Mouse (Mus musculus): ENCODE results near the gene Cyfip2.
"Not testable (repeated sequence)": the region's sequence is repeated elsewhere in the genome, so short reads cannot be mapped to it uniquely, and the experiment has no call there.

The Cyfip2 gene

DNA sequence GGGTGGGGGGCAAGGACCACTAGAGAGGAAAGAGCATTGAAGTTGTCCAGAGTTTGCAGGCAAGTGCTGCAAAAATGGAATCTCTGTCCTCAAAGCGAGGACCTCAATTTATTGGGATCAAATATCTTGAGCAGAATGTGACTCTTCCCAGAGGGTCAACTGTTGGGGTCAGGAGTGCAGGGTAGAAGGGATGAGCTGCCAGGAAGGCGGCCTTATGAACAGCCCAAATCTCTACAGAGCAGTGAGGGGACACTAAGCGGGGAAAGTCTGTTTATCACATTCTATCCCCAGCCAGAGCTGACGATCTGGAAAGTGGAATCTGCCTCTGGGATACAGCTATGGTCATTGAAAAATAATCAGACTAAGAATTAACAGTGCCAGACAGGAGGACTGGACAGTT, 118.5 kb downstream of the Cyfip2 start:
- in situ Hi-C loops (cut with MboI, MseI) = no loop called here

DNA sequence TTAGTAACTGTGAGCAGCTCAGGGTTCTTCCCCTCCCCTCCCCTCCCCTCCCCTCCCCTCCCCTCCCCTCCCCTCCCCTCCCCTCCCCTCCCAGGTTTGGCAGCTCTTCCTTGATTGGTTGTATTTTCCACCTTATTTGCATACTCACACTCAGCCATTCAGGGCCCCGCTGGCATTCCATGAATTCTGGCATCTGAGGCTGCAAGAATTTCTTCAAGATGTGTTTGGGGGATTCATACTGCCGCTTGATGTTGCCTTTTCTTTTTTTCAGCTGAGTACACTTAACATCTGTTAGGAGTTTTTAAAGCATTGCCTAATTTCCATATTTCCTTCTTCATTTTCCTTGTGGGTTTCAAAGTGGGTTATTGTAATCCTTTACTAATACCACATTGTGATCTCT, 124.4 kb downstream of the Cyfip2 start:
- in situ Hi-C loops (cut with MboI, MseI) = no loop called here

DNA sequence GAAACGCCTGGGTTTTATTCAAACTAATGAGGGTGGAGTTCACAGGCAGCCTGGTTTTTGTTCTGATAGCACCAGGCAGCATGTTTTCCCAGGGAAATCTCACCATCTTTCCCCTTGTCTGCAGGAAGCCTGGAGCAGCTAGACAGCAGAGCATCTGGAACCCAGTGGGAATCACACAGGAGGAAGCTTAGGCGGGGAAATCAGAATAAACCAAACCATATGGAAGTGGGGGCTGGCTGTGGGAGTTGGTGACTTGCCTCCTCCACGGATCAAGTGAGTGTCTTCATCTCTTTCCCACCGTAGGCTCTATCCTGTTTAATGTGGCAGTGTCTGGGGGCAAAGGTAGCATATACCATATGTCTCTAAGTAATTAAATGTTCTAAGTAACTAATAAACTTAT, 127.2 kb downstream of the Cyfip2 start:
- in situ Hi-C loops (cut with MboI, MseI) = no loop called here

DNA sequence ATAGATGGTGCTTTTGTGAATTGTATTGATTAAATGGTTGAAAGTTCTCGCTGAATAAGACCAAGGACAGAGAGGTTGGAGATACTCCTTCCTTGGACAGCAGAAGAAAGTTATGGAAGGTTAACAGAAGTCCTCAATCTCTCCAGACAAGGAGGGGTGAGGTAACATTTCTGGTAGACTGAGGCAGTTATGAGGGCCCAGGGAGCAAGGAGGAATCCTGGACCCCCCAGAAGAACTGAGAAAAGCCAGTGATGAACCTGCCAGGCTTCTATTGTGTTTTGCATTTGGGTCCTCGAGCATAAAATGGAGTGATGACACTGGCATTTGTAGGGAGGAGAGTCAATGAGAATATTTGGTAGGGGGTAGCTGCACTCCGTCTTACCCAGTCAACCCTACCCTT, 127.7 kb downstream of the Cyfip2 start:
- in situ Hi-C loops (cut with MboI, MseI) = no loop called here

DNA sequence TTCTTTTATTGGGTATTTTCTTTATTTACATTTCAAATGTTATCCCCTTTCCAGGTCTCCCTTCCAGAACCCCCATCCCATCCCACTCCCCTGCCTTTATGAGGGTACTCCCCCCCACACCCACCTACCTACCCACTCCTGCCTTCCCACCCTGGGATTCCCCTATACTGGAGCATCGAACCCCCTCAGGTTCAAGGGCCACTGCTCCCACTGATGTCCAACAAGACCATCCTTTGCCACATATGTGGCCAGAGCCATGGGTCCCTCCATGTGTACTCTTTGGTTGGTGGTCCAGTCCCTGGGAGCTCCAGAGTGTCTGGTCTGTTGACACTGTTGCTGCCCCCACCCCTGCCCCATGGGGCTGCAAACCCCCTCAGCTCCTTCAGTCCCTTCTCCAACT, 130.6 kb downstream of the Cyfip2 start:
- in situ Hi-C loops (cut with MboI, MseI) = not testable (repeated sequence)

DNA sequence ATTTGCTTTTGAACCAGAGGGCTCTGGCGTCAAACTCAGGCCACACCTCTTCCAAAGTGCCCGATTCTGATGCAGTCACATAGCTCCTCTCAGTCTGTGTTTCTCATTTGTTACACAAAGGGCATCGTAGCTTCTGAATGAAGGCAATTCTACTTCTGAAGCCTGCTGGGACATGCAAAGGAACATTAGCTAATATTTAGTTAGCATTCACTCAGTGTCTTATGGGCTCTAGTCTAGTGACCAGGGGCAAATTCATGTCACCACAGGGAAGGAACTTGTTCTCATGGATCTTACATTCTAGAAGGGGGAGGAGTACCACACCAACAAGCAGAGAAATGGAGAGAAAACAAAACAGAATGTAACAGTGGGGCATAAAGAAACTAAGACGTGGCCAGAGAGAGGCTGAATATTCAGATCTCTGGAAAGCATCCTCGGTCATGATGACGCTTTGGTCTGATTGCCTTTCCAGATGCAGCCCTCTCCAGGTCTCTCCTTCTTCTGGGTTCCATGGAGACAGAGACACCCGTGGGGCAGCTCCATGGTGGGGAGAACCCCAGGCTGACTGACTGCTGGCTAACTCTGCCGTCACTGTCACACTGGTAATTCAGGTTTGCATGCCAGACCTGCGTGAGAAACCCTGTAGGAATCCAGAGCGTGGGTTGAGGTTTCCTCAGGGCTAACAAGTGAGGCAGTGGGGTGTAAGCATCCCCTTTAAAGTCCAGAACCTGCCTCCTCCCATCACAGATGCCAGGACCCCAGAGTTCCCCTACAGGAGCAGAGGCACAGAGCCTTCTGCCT, 135.2 kb downstream of the Cyfip2 start:
- in situ Hi-C loops (cut with MboI, MseI) = no loop called here

DNA sequence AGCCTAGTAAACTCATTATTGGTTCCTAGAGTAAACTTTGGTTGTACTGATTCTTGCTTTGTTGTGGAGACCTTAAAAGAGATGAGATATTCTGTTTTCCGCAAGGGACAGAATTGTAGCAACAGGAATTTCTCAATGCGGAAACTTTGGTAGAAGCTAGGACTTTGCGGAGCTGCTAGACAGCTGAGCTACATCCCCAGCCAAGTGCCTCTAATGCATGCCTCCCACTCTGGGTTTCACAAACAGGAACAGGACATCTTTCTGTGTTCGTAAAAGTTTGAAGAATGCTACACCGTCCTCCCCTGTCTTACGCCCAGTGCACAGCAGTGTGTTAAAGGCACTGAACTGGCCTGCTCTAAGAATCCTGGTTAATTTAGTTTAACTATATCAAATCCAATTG, 136.5 kb downstream of the Cyfip2 start:
- in situ Hi-C loops (cut with MboI, MseI) = no loop called here

DNA sequence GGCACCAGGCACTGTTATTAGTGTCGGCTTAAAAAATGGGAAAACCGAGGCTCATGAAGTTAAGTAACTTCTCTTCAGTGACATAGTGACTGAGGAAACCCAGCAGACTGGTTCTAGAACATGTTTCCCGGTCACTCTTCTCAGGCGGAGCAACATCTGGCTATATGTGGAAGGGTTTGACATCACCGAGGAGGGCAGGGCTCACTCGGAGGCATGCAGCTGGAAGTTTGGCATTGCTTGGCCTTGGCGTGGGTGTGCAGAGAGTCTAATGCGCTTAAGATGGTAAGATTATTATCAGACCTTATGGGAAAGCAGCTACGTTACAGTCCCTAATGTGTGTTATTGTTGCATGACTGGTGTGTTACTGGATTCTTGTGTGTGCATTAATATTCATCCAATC, 140.5 kb downstream of the Cyfip2 start:
- in situ Hi-C loops (cut with MboI, MseI) = no loop called here

DNA sequence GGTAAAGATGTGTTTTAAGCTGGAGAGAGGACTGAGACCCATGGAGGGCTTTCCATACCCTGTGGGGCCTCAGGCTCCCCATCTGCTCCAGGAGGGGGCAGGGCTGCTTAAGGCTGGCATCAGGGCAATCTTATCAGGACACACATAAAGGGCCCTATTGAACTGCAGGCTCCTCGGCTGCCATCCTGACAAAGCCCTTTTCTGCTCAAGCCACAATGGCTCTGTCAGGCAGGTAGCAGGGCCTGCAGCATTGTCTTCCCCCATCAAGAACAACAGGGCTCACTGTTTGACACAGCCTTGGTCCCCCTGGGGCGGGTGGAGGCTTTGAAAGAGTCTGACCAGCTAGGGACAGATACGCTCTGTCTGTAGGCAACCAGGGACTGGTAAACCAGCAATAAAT, 142.8 kb downstream of the Cyfip2 start:
- in situ Hi-C loops (cut with MboI, MseI) = no loop called here

DNA sequence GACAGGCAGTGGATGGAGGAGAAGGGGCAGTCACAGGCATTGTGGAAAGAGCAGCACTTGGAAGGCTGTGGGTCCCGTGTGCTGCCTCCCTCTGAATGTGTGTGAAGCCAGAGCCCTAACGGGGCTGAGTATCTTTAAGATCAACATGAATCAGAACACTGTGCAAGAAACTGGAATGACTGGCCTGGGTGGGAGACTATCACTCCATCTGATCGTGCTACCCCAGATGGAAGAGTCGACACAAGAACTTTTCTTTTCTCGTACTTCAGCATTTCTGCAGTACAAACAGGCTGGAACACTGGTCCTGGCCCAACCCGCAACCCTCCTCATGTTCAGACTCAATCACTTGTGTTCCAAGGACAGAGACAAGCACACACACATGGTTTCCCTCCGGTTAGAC, 144.2 kb downstream of the Cyfip2 start:
- in situ Hi-C loops (cut with MboI, MseI) = no loop called here

DNA sequence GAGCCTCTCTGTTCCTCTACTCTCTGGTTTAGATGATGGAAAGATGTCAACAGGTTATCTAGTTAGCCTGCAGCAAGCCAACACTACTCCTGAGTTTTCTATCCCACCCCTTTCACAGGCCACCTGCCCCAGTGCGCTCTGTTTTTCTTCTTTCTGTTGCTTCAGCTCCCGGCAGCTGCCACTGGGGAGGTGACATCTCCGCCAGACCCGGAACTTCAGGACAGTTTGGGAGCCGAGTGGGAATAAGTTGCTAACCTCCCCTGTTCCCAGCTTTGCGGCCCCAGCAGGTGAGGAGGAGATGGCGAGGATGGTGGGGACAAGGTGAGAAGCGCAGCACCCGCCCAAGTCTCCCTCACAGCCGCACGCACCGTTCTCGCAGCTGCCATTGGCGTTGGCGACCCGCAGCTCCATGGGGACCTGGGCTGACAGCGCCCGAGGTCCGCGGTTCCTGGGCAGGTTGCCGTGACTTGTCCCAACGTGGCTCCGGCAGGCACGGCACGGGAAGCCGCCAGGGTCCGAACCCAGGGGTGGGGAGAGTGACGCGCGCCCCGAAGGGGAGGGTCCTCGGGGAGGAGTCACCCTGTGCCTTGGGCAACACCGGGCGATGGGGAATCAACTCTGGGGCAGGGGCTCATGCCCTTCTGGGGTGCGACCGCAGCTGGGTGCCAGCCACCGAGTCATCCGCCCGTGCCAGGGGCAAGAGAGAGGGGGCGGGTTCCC, 146.6 kb downstream of the Cyfip2 start, which contains the start of gene Nipal4:
Gene Nipal4 (minus strand): TSS at position 643 of the 720 bp plus-strand sequence.
- in situ Hi-C loops (cut with MboI, MseI) = no loop called here

DNA sequence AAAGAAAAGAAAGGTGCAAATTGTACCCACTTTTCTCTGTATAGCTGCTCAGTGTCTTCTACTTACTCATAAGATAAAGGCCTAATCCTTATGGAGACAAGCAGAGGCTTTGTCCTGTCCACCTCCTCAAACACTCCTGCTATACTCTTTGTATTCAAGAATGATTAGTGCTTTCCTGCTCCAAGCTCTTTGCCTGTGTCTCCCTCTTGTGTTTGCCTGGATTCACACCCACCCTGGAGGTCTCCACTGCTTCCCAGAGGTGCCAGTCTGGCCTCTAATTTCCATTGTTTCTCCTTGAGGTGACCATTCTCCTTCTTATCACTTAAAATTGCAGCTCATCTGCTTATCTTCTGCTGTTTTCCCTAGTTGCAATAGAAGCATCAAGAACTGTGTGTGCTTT, 155.2 kb downstream of the Cyfip2 start:
- in situ Hi-C loops (cut with MboI, MseI) = no loop called here

DNA sequence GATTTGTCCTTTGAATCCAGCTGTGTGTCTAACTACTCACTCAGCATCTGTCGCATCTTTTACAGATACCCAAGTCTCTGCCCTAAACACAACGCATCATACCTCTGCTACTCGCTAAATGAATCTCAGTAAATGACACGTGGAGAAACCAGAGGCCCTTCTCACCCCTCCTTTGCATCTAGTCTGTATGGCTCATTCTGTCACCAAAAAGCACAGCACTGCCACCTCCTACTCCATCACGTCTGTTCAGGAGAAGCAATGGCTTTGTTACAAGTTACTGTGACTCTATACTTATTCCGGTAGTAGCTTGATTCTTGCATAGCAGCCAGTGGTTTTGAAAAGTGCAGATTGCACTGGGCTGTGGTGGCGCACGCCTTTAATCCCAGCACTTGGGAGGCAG, 155.7 kb downstream of the Cyfip2 start:
- in situ Hi-C loops (cut with MboI, MseI) = no loop called here

DNA sequence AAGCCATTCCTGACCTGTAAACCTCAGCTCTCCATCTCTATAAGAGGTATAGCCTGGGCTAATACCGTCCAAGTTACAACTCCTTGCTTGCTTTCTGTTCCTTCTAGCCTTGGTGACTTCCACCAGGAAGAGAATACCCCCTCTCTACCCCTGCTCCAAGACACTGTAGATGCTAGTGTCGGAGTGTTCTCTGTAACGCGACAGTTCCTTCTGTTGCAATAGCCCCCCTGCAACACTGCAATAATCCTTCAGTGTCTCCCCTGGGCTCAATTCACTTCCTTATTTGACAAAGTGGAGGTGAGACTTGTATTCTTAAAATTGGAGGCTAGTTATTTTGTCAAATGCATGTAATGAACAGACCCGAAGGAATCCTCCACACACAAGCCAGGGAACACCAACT, 166.0 kb downstream of the Cyfip2 start:
- in situ Hi-C loops (cut with MboI, MseI) = no loop called here

DNA sequence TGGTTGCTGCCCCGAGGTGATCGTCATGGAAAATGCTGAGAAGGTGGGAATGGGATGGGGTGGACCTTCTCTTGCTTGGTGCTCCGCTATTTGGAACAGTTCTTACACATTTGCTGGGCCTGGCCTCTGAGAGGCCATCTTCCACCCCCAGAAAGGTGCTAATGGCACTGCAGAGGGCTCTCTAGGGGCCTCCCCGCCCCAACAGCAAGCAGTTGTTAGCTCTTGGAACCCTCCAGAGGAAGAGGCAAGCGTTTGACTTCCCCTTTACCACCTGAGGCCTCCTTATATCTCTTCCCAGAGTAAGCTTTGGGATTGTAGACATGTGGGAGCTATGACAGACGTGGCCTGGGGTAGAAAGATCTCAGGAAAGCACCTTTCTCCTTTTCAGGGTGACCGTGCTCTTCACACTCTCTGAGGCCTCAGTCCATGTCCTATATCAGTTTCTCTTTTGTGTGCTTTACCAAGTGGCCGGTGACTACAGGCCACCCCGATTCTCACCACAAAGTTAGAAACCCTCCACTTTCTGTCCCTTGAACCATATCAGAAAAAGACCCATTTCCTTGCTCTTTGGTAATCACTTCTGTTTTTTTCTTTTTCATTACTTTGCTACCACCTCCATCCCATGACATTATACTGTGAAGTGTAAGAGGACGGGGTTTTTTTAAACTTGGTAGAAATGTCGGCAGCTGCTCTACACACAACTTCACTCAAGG, 167.3 kb downstream of the Cyfip2 start:
- in situ Hi-C loops (cut with MboI, MseI) = no loop called here

Measured in regulatory T cell (primary cell).